Mouse (Mus musculus): ENCODE results near the gene Efcab2. TPM values are rescaled to one million over a fixed set of nuclear protein-coding genes. Genes with fewer than 3 reads are reported as not detected.

The Efcab2 gene
- total RNA-seq, 1 experiment from 2014 or later, result 5.7 TPM

DNA sequence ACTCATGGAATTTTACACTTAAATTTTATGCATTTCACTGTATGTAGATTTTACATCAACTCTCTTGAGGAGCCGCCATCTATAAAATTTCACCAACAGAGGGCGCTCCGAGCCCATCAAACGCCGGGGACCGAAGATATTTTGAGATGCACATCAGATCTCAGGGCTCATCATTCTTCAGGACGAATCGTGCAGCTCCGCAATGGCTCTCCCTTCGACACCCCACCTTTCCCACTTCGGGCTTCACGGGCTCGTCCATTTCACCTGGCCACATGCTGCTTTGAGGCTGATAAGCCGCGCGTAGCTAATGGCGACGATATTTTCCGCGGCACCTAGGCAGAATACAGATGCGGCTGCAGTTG, 121.3 kb downstream of the Efcab2 start:
- peak; percentile 41 for ATAC-seq (replicated peaks; ENCODE audit: insufficient number of reproducible peaks, low FRiP score, low TSS enrichment, poor library complexity, severe bottlenecking)

GRCm38 (mm10) chr1:178527547-178528361, 121.9 kb downstream of the Efcab2 start:
- ATAC-seq (replicated peaks; ENCODE audit: insufficient number of reproducible peaks, low FRiP score, low TSS enrichment, poor library complexity, severe bottlenecking), result 0 out of 2 replicates have a peak, but pooled peaks have one; percentile 11

DNA sequence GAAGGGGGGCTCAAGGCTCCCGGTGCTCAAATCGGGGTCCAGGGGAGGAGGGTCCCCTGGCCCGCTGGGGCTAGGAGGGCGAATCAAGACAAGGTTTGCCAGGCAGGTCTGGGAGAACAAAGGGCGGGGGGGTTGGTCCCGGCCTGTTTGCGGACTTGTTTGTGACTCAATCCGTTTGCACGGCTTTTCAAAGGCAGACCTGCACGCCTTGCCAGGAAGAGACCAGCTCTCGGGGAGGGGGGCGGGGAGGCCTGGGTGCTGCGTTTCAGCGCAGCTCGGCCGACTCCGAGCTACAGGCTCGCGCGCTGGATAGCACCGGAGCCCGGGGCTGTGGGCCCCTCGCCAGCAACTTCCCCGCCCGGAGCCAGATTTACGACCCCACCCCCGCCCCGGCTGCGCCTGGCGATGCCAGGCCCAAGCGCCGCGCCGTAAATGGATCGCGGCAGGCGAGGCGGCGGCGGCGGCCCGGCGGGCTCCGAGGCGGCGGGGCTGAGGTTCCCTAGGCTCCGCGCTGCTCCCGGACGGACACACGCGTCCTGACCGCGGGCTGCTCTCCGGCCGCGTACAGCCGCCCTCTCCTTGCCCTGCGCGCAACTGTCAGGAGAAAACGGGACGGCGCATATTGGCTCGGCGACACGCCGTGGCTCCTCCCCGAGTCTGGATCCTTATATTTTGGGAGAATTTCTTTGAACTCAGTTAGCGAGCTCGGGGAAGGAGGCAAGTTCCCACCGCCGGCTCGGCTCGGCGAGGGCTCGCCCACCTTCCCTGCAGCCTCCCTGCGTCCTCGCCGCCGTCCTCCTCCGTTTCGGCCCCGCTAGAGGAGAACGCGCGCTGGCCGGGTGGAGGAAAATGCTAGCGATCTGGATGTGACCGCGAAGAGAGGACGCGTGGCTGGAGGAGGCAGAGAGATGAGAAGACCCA, 122.8 kb downstream of the Efcab2 start, which contains the start of gene Kif26b:
TSS of gene Kif26b (plus strand) at position 695 of the 921 bp plus-strand sequence.
- no peak for ATAC-seq (replicated peaks; ENCODE audit: insufficient number of reproducible peaks, low FRiP score, low TSS enrichment, poor library complexity, severe bottlenecking)

DNA sequence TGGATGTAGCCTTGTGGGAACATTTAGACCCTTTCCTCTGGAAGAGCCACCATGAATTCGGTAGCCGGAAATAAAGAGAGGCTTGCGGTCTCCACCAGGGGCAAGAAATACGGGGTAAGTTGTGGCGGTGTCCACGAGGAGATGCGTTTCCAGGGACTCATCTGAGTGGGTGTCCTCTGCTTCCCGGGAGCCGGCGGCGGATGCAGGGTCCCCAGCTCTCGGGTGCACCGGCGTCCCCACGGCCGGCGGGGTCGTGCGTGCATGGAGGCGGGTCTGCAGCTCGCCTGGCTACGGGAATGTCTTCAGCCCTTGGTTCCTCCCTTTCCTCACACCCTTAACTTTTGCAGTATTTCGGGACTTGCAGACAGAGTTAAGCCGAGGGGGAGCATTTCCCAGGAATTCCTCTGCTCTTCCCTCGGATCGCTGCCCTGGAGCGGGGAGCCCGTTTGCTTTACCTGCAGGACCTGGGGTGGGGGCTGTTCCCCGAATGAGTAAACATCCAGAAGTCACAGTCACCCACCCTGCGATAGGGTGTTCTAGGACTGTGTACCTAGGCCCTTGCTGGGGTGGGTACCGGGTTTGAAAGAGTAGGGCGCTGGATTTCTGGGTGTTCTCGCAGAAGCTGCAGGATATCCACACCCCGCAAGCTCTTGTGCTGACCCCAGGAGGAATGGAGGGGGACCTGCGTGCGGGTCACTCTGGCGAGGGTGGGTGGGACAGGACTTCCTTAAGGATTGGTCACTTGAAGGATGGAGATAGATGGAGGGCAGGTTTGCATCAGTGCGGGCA, 123.8 kb downstream of the Efcab2 start:
- ATAC-seq (replicated peaks; ENCODE audit: insufficient number of reproducible peaks, low FRiP score, low TSS enrichment, poor library complexity, severe bottlenecking), result no peak

DNA sequence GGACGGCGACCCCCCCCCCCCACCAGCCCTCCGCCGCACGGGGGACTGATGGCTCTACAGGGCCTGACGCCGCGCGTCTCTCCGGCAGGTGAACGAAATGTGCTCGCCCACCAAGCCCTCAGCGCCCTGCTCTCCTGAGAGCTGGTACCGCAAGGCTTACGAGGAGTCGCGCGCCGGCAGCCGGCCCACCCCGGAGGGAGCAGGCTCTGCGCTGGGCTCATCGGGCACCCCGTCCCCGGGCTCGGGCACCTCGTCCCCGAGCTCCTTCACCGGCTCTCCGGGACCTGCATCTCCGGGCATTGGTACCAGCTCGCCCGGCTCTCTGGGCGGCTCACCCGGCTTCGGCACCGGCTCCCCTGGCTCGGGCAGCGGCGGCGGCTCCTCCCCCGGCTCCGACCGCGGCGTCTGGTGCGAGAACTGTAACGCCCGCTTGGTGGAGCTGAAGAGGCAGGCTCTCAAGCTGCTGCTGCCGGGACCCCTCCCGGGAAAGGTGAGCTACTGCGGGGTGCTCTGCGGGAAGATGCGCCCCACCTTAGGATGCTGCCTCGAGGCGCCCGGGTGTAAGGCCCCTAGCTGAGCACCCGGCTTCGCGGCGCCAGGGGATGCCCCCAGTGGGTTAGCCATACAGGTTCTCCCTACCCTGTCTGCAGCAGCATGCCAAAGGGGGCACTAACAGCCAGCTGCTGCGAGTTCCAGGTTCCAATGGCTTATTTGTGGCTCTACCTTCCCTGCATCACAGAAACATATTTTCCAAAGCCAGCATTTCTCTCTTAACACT, 124.6 kb downstream of the Efcab2 start:
- ATAC-seq (replicated peaks; ENCODE audit: insufficient number of reproducible peaks, low FRiP score, low TSS enrichment, poor library complexity, severe bottlenecking), result no peak

Other genes with a start within 250 kb of the Efcab2 start
- gene Desi2, start 218.7 kb upstream of the Efcab2 start, total RNA-seq (2017), result 7.3 to 11.8 TPM (median 8.0 TPM) in 3 replicates
- gene Cox20, start 87.0 kb upstream of the Efcab2 start, total RNA-seq (2017), result 99.3 to 162 TPM (median 133 TPM) in 3 replicates
- gene Hnrnpu, start 68.3 kb upstream of the Efcab2 start, total RNA-seq (2017), result 385 to 507 TPM (median 405 TPM) in 3 replicates
- gene Kif26b, start 123.0 kb downstream of the Efcab2 start, total RNA-seq (2017), result not detected in 3 replicates